Mouse (Mus musculus) forebrain, embryonic 15.5 days (tissue): ENCODE measurements around the gene Ildr2. TPM values are rescaled to one million over a fixed set of nuclear protein-coding genes. Genes with fewer than 3 reads are reported as not detected.

Experiments
- ATAC-seq: fragments of 200-750 bp; cut with Nextera tagmentation; replicated peaks from 2 replicates; pipeline ENCODE4 v1.8.0; 2017; ENCODE audit warnings: mild to moderate bottlenecking, moderate TSS enrichment, moderate library complexity
- H3K27ac ChIP-seq: fragments of 300-500 bp; sonication (generic); replicated peaks from 2 replicates; pipeline ENCODE4 v1.5.1; 2015; ENCODE audit warnings: mild to moderate bottlenecking, inconsistent platforms
- H3K27me3 ChIP-seq: fragments of 300-500 bp; sonication (generic); 2 replicates; pipeline ENCODE4 v1.6.1; 2015; ENCODE audit warnings: inconsistent platforms
- H3K36me3 ChIP-seq: fragments of 300-500 bp; sonication (generic); 2 replicates; pipeline ENCODE4 v1.6.1; 2015; ENCODE audit warnings: mild to moderate bottlenecking, inconsistent platforms
- H3K4me1 ChIP-seq: fragments of 300-500 bp; sonication (generic); 2 replicates; pipeline ENCODE4 v1.6.1; 2015; ENCODE audit warnings: inconsistent platforms
- H3K4me2 ChIP-seq: fragments of 300-500 bp; sonication (generic); replicated peaks from 2 replicates; pipeline ENCODE4 v1.6.1; 2015; ENCODE audit warnings: mild to moderate bottlenecking, inconsistent platforms
- H3K4me3 ChIP-seq: fragments of 300-500 bp; sonication (generic); 2 replicates; pipeline ENCODE4 v1.5.1; 2015; ENCODE audit warnings: mild to moderate bottlenecking, inconsistent platforms
- H3K9ac ChIP-seq: fragments of 300-500 bp; sonication (generic); replicated peaks from 2 replicates; pipeline ENCODE4 v1.6.1; 2015; ENCODE audit warnings: mild to moderate bottlenecking, inconsistent platforms
- H3K9me3 ChIP-seq: fragments of 300-500 bp; sonication (generic); 2 replicates; pipeline ENCODE4 v1.6.1; 2016; ENCODE audit warnings: inconsistent platforms
- WGBS: fragments of 180-500 bp; shearing (Covaris S2); methylation state at CpG from one replicate; pipeline ENCODE4 v1.1.7; 2015; ENCODE audit warnings: mixed read lengths; 5-methylcytosine and 5-hydroxymethylcytosine counted together
- polyA plus RNA-seq: library from polyadenylated mRNA; unstranded; fragments of >200 nt; fragmentation: Nextera tagmentation; extraction: Ambion mirVana; gene quantifications from 2 replicates; pipeline ENCODE4 v1.2.1, GENCODE M21; 2015

Gene Ildr2
- polyA plus RNA-seq, 1 experiment from 2014 or later: 3.5 TPM

DNA sequence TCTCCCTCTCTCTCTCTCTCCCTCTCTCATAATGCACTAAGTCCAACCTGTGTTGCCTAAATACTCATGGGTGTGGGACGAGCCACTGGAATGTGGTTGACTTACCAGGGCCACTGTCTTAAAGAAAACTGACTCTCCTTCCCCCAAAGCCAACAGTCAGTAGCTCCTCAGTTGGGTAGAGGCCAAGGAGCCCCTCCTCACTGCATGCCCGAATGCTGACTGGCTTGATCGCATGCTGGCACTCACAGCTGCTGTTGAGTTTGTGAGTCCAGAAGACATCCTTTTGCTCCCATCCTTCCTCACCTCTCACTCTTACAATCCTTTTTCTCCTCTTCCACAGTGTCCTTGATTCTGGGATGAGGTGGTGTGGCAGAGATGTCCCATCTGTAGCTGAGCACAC is 93.0 kb downstream of the Ildr2 start:
- H3K27me3 ChIP-seq: no peaks in the 10 kb centered on the region
- H3K9ac ChIP-seq: no peak overlapping the region
- no peak overlapping the region for H3K4me3 ChIP-seq
- no peak overlapping the region for H3K4me2 ChIP-seq
- H3K27ac ChIP-seq: no peak overlapping the region
- 82% methylated on average over 3 of the region's 3 CpGs for WGBS
- no peak for ATAC-seq
- no peaks in the 10 kb centered on the region for H3K36me3 ChIP-seq
- no peaks in the 10 kb centered on the region for H3K9me3 ChIP-seq
- H3K4me1 ChIP-seq: peaks cover 15% of the 10 kb centered on the region

DNA sequence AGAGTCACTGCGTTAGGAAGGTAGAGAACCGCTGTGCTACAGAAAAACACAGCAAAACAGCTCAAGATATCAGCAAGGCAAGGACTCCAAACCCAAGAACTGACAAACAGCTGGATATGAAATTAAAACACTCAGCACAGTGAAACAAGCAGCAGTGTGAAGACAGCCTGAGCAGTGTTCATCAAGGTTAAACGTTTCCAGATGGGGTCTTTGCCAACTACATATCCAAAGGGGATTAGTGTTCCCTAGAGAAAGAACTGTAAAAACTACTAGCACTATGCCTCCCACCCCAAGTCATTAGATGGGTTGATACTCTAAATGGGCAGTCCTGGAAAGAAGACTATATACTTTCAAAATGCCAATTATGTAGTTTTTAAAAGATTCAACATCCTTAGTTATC is 95.4 kb downstream of the Ildr2 start:
- no peak overlapping the region for H3K4me3 ChIP-seq
- no peak overlapping the region for H3K9ac ChIP-seq
- no peaks in the 10 kb centered on the region for H3K36me3 ChIP-seq
- H3K27ac ChIP-seq: no peak overlapping the region
- no peaks in the 10 kb centered on the region for H3K9me3 ChIP-seq
- WGBS: 79% methylated on average over 3 of the region's 3 CpGs
- H3K27me3 ChIP-seq: no peaks in the 10 kb centered on the region
- H3K4me2 ChIP-seq: no peak overlapping the region
- no peak for ATAC-seq
- peaks cover 5% of the 10 kb centered on the region for H3K4me1 ChIP-seq

DNA sequence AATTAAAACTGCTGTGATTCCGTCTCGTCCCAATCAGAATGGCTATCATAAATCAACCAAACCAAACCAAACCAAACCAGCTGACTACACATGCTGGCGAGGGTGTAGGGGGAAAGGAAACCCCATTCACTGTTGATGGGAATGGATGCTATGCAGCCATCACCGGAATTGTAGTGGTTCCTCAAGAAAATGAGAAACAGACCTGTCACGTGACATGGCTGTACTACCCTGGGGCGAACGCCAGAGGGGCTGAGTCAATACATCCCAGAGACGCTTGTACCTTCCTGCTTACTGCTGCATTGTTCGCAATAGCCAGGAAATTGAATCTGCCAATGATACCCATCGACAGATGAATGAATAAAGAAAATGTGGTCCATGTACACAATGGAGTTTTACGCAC is 95.8 kb downstream of the Ildr2 start:
- Histone ChIP-seq H3K9ac (no peak overlapping the region), H3K4me1 (0 out of 2 replicates have a peak, but pooled peaks cover under 1% of the 10 kb centered on the region)
- 88% methylated on average over 11 of the region's 11 CpGs for WGBS

DNA sequence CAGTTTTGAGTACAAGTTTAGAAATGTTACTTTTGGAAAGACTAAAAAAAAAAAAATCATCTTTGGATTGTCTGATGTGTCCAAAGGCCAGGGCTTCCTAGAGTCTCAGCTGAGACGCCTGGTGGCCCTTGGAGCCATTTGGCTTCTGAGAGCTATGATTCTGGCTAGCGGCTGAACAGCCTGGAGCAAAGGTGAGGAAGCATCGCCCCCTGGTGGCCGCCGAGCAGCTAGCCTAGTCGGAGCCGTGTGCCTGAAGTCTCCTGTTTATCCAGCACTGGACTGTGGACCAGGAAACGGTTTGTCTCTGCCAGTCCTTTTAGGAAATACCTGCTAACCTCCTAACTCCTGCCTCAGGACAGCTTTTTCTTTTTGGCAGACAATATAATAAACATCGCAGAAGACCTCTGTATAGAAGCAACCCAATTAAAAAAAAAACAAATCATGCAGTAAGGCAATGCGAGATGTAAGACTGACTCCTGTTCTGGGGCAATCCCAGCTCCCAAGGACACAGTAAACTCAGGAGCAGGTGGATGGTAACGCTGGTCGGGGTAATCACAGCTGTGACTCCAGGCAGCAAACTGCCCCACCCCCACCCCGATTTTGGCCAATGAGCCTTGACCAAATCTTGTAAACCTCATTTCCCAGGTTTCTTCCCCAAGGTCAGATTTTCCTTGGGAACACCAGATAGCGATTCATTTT is 106.4 kb downstream of the Ildr2 start:
- Histone ChIP-seq H3K9me3 (no peaks in the 10 kb centered on the region), H3K4me3 (no peak overlapping the region), H3K27ac (no peak overlapping the region), H3K9ac (no peak overlapping the region), H3K36me3 (no peaks in the 10 kb centered on the region), H3K27me3 (no peaks in the 10 kb centered on the region), H3K4me2 (no peak overlapping the region), H3K4me1 (no peaks in the 10 kb centered on the region)
- WGBS: 26% methylated on average over 14 of the region's 14 CpGs
- peak; percentile 96 for ATAC-seq

More for the DNA sequence above, 95.8 kb downstream of the Ildr2 start:
- no peaks in the 10 kb centered on the region for H3K9me3 ChIP-seq
- H3K4me2 ChIP-seq: no peak overlapping the region
- H3K27me3 ChIP-seq: no peaks in the 10 kb centered on the region
- H3K27ac ChIP-seq: no peak overlapping the region
- no peak overlapping the region for H3K4me3 ChIP-seq
- ATAC-seq: no peak
- H3K36me3 ChIP-seq: no peaks in the 10 kb centered on the region

DNA sequence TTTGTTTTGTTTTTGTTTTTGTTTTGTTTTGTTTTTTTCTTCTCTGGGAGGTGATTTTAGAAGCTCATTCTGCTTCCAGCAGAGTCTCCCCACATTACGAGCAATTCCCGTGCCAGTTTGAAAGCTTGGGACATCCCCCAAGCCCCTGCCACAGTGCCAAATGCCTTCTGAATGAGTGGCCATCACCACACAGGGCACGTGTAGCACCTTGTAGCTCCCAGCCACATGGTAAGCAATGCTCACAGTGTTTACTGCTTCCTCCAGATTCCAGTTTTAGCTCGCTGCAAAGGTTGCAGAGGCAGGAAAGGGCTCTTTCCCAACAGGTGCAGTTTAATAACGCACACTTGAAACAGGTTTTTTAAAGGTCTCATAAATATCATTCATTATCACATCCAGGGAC is 107.0 kb downstream of the Ildr2 start:
- 78% methylated on average over 5 of the region's 5 CpGs for WGBS
- H3K4me3 ChIP-seq: no peak overlapping the region
- H3K9me3 ChIP-seq: no peaks in the 10 kb centered on the region
- H3K9ac ChIP-seq: no peak overlapping the region
- H3K4me1 ChIP-seq: no peaks in the 10 kb centered on the region
- ATAC-seq: no peak
- H3K27me3 ChIP-seq: no peaks in the 10 kb centered on the region
- H3K36me3 ChIP-seq: no peaks in the 10 kb centered on the region
- no peak overlapping the region for H3K4me2 ChIP-seq
- H3K27ac ChIP-seq: no peak overlapping the region

DNA sequence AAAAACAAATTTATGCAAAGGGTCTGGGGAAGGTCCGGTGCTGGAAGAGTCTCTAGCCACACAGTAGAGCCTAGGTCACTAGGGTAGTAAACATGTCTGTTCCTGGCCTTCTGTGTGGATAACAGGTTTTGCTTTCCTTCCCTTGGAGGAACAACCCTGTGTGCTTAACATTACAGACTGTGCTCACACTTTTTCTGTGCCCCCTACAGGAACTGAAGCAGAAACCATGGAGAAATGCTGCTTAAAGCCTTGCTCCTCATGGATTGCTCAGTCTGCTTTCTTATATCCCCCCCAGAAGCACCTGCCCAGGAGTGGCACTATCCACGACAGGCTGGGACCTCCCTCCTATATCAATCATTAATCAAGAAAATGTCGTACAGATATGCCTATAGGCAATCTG is 107.9 kb downstream of the Ildr2 start:
- Histone ChIP-seq H3K4me1 (no peaks in the 10 kb centered on the region), H3K9me3 (no peaks in the 10 kb centered on the region), H3K27me3 (no peaks in the 10 kb centered on the region), H3K36me3 (no peaks in the 10 kb centered on the region), H3K9ac (no peak overlapping the region), H3K4me3 (no peak overlapping the region), H3K27ac (no peak overlapping the region), H3K4me2 (no peak overlapping the region)
- no peak for ATAC-seq
- WGBS: 86% methylated on average over 3 of the region's 3 CpGs

DNA sequence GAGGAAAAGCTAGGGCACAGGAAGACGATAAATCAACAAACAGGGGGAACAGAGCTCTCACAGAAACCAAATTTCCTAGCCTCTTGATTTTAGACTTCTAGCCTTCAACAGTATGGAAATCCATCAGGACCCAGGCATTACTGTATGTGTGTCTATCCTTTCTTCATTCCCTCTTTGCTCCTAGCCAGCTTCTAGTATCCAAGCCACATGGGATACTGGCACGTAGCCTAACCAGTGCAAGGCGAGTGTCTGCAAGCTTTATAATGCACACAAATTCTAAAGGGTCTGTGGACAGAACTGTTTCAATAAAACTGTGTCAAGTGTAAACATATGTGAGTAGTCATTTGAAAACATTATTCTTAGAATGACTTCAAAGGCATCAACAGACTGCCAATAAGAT is 108.7 kb downstream of the Ildr2 start:
- H3K4me1 ChIP-seq: no peaks in the 10 kb centered on the region
- H3K9me3 ChIP-seq: no peaks in the 10 kb centered on the region
- no peaks in the 10 kb centered on the region for H3K36me3 ChIP-seq
- no peaks in the 10 kb centered on the region for H3K27me3 ChIP-seq
- H3K9ac ChIP-seq: no peak overlapping the region
- no peak for ATAC-seq
- no peak overlapping the region for H3K27ac ChIP-seq
- H3K4me2 ChIP-seq: no peak overlapping the region
- WGBS: 77% methylated on average over 3 of the region's 3 CpGs
- no peak overlapping the region for H3K4me3 ChIP-seq

DNA sequence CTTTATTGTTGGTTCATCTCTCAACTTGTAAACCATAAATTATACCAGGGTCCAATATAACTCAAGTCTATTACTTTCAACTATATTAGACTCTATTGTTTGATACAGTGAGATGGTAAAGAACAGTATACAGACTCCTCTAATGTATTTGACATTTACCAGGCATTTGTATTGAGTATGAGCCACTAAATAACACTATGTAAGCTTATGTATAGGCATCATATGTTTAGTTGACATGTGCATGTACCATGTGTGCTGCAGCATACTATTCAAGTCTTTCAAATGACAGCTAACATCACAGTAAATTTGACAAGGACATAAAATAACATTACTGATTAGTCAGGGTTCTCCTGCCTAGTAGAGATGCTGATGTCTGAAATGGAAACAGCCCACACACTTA is 109.2 kb downstream of the Ildr2 start:
- Histone ChIP-seq H3K36me3 (no peaks in the 10 kb centered on the region), H3K4me1 (no peaks in the 10 kb centered on the region), H3K27me3 (no peaks in the 10 kb centered on the region), H3K27ac (no peak overlapping the region), H3K4me3 (no peak overlapping the region), H3K4me2 (no peak overlapping the region), H3K9me3 (no peaks in the 10 kb centered on the region), H3K9ac (no peak overlapping the region)
- ATAC-seq: no peak

Other genes with a start within 250 kb of the Ildr2 start
- 0.86 and 0.98 TPM in 2 replicates for gene Dusp27, start 126.2 kb upstream of the Ildr2 start, polyA plus RNA-seq
- not detected in 2 replicates for gene Gpa33, start 123.9 kb upstream of the Ildr2 start, polyA plus RNA-seq
- 0.11 TPM in 1 of 2 replicates, not detected in the other for gene Mael, start 15.4 kb upstream of the Ildr2 start, polyA plus RNA-seq
- 94.6 and 101 TPM in 2 replicates for gene Tada1, start 125.0 kb downstream of the Ildr2 start, polyA plus RNA-seq
- 41.1 and 42.0 TPM in 2 replicates for gene Pogk, start 155.7 kb downstream of the Ildr2 start, polyA plus RNA-seq
- not detected in 2 replicates for gene Gm4846, start 243.4 kb downstream of the Ildr2 start, polyA plus RNA-seq